Mouse (Mus musculus) erythroblast, adult 5-6 weeks (primary cell): ENCODE results near the gene Lpar3. TPM values are rescaled to one million over a fixed set of nuclear protein-coding genes. Genes with fewer than 3 reads are reported as not detected.

Source experiments
- ATAC-seq: replicated peaks from 2 replicates; pipeline ENCODE4 v1.8.0; 2016; ENCODE audit warnings: moderate number of reproducible peaks, mild to moderate bottlenecking, moderate TSS enrichment, inconsistent platforms; ENCODE audit not compliant: poor library complexity, low FRiP score, severe bottlenecking
- total RNA-seq, 2 experiments: library from RNA; stranded (forward) in 1 of 2; stranded (reverse) in 1 of 2; fragments of 150-400 nt in 1 of 2; fragments of 200-764, 138-1000 nt in 1 of 2; gene quantifications; 2 replicates each; pipeline versions ENCODE4 v1.2.3 to v1.2.4; 2015 to 2017; ENCODE audit warnings: low replicate concordance in 2 of 2

Gene Lpar3
- total RNA-seq, 2 experiments from 2014 or later = not detected

GRCm38 (mm10) chr3:146334070-146334469 lies 113.3 kb downstream of the Lpar3 start:
- no peak for ATAC-seq

Other genes starting within 250 kb of the Lpar3 start
- gene Syde2, start 233.1 kb upstream of the Lpar3 start, total RNA-seq (2015; ENCODE audit: low replicate concordance) = 0.63 and 1.3 TPM in 2 replicates
- 0.60 and 1.3 TPM in 2 replicates for gene Syde2, start 233.1 kb upstream of the Lpar3 start, total RNA-seq (2017; ENCODE audit: low replicate concordance)
- not detected in 2 replicates for gene Wdr63, start 112.8 kb upstream of the Lpar3 start, total RNA-seq (2015; ENCODE audit: low replicate concordance)
- not detected in 2 replicates for gene Wdr63, start 112.8 kb upstream of the Lpar3 start, total RNA-seq (2017; ENCODE audit: low replicate concordance)
- not detected in 2 replicates for gene Mcoln3, start 103.5 kb upstream of the Lpar3 start, total RNA-seq (2015; ENCODE audit: low replicate concordance)
- 0.28 TPM in 1 of 2 replicates, not detected in the other for gene Mcoln3, start 103.5 kb upstream of the Lpar3 start, total RNA-seq (2017; ENCODE audit: low replicate concordance)
- 0.63 TPM in 1 of 2 replicates, not detected in the other for gene Mcoln2, start 71.1 kb upstream of the Lpar3 start, total RNA-seq (2015; ENCODE audit: low replicate concordance)
- not detected in 2 replicates for gene Mcoln2, start 71.1 kb upstream of the Lpar3 start, total RNA-seq (2017; ENCODE audit: low replicate concordance)
- 13.2 and 15.0 TPM in 2 replicates for gene Ssx2ip, start 183.7 kb downstream of the Lpar3 start, total RNA-seq (2015; ENCODE audit: low replicate concordance)
- gene Ssx2ip, start 183.7 kb downstream of the Lpar3 start, total RNA-seq (2017; ENCODE audit: low replicate concordance) = 25.0 and 37.5 TPM in 2 replicates
- gene Ctbs, start 228.8 kb downstream of the Lpar3 start, total RNA-seq (2015; ENCODE audit: low replicate concordance) = 6.5 and 9.6 TPM in 2 replicates
- gene Ctbs, start 228.8 kb downstream of the Lpar3 start, total RNA-seq (2017; ENCODE audit: low replicate concordance) = 2.9 and 4.6 TPM in 2 replicates